Mouse (Mus musculus) bone marrow, adult 2 months (tissue): ENCODE data around the gene Cwc22.

Source experiments
- CTCF ChIP-seq: fragments of 200-500 bp; IDR thresholded peaks from 2 replicates; pipeline ENCODE4 v1.5.1; 2011; ENCODE audit warnings: low read length, control low read depth; ENCODE audit not compliant: control insufficient read depth, insufficient read depth
- POLR2A ChIP-seq: fragments of 200-500 bp; IDR thresholded peaks from 2 replicates; pipeline ENCODE4 v1.6.1; 2011; ENCODE audit warnings: low read depth, mild to moderate bottlenecking, control low read depth, low read length, borderline replicate concordance; ENCODE audit not compliant: control insufficient read depth

DNA sequence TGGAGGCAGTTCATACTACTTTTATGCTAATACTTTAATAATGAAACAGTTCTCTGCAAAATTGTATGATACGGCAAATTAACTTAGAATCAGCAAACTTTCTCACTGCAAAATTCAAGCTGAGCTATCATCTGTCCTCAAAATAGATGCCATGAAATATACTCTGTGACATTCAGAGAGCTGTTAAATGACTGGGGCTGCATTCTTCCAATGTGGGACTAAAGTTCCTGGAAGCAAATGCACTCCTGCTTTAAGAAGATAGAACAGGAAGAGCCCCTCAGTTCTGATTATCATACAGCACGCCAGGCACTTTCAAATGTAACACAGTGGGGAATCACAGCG, 48.6 kb downstream of the Cwc22 start:
- TF ChIP-seq CTCF = no peak
- TF ChIP-seq POLR2A = no peak
